Mouse (Mus musculus): ENCODE data around the gene Tas2r118. TPM values are rescaled to one million over a fixed set of nuclear protein-coding genes. Genes with fewer than 3 reads are reported as not detected.

Tas2r118 gene
- polyA plus RNA-seq, 1 experiment from 2014 or later: not detected

DNA sequence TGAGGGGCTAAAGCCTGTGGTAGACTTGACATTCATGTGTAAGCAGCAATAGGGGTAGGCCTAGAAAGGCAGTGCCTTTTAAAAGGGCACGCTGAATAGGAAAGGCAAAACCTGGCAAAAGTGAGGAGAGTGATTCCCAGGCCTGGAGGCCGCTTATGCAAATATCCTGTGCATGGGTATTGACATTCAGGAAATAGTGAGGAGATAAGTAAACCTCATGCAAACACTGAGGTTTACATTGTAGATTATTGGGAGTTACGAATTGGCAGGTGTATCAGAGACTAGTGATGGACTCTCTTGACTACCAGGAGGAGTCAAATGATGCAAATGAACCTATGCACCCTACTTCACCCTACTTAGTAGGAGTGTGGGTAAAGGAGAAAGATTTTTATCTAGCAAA lies 3.9 kb downstream of the Tas2r118 start:
- Histone ChIP-seq H3K27ac (ENCODE audit: low read depth, low read length) (no peak overlapping the region), H3K9ac (ENCODE audit: low read depth, low read length) (no peak overlapping the region), H3K4me3 (ENCODE audit: low read depth, low read length) (no peak overlapping the region), H3K27me3 (replicated peaks; ENCODE audit: control insufficient read depth, insufficient read depth, low read length) (no peaks in the 10 kb centered on the region), H3K9me3 (ENCODE audit: control insufficient read depth) (no peaks in the 10 kb centered on the region), H3K4me1 (replicated peaks; ENCODE audit: control insufficient read depth, insufficient read depth, low read length) (no peaks in the 10 kb centered on the region), H3K4me2 (replicated peaks; ENCODE audit: low read depth) (no peak overlapping the region), H3K36me3 (ENCODE audit: control insufficient read depth, insufficient read depth) (no peaks in the 10 kb centered on the region)
- ATAC-seq: no peak
- WGBS: 37% methylated on average over 3 of the region's 3 CpGs
- no peak for TF ChIP-seq CTCF (IDR thresholded peaks at IDR 0.05; ENCODE audit: low read depth)

DNA sequence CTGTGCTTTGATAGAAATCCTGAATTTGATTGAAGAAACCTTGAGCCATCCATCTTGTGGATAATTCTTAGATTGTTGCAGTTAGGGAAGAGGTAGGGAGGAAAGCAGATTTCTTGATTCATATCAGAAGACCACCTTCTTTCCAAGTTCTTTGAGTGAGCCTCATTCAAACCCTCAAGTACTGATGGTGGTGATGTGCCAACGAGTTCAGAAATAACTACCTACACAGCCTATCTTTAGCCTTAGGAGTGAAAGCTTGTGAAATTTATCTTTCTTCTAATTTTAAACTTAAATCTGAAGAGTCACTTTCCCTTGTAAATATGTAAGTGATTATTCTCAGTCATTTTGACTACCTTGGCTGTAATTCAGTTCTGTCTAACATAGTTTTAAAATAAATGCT lies 6.1 kb downstream of the Tas2r118 start:
- ATAC-seq: no peak
- no peak overlapping the region for H3K4me2 ChIP-seq (replicated peaks; ENCODE audit: low read depth)
- no peak overlapping the region for H3K4me3 ChIP-seq (ENCODE audit: low read depth, low read length)
- WGBS: 67% methylated on average over 1 of the region's 1 CpGs
- H3K36me3 ChIP-seq (ENCODE audit: control insufficient read depth, insufficient read depth): no peaks in the 10 kb centered on the region
- H3K9me3 ChIP-seq (ENCODE audit: control insufficient read depth): no peaks in the 10 kb centered on the region
- no peak overlapping the region for H3K9ac ChIP-seq (ENCODE audit: low read depth, low read length)
- no peaks in the 10 kb centered on the region for H3K27me3 ChIP-seq (replicated peaks; ENCODE audit: control insufficient read depth, insufficient read depth, low read length)
- no peak for TF ChIP-seq CTCF (IDR thresholded peaks at IDR 0.05; ENCODE audit: low read depth)
- H3K4me1 ChIP-seq (replicated peaks; ENCODE audit: control insufficient read depth, insufficient read depth, low read length): no peaks in the 10 kb centered on the region
- H3K27ac ChIP-seq (ENCODE audit: low read depth, low read length): no peak overlapping the region

GRCm38 (mm10) chr6:23940776-23941175 lies 29.1 kb downstream of the Tas2r118 start:
- Histone ChIP-seq H3K36me3 (ENCODE audit: control insufficient read depth, insufficient read depth) (no peaks in the 10 kb centered on the region), H3K27ac (ENCODE audit: low read depth, low read length) (no peak overlapping the region), H3K9me3 (ENCODE audit: control insufficient read depth) (no peaks in the 10 kb centered on the region), H3K4me1 (replicated peaks; ENCODE audit: control insufficient read depth, insufficient read depth, low read length) (no peaks in the 10 kb centered on the region), H3K27me3 (replicated peaks; ENCODE audit: control insufficient read depth, insufficient read depth, low read length) (no peaks in the 10 kb centered on the region), H3K4me2 (replicated peaks; ENCODE audit: low read depth) (no peak overlapping the region), H3K4me3 (ENCODE audit: low read depth, low read length) (no peak overlapping the region), H3K9ac (ENCODE audit: low read depth, low read length) (no peak overlapping the region)
- no peak for TF ChIP-seq CTCF (IDR thresholded peaks at IDR 0.05; ENCODE audit: low read depth)
- no peak for ATAC-seq
- 59% methylated on average over 1 of the region's 1 CpGs for WGBS

GRCm38 (mm10) chr6:23938575-23939488 lies 31.0 kb downstream of the Tas2r118 start:
- Histone ChIP-seq H3K9me3 (ENCODE audit: control insufficient read depth) (no peaks in the 10 kb centered on the region), H3K9ac (ENCODE audit: low read depth, low read length) (no peak overlapping the region), H3K27me3 (replicated peaks; ENCODE audit: control insufficient read depth, insufficient read depth, low read length) (no peaks in the 10 kb centered on the region), H3K4me3 (ENCODE audit: low read depth, low read length) (no peak overlapping the region), H3K4me1 (replicated peaks; ENCODE audit: control insufficient read depth, insufficient read depth, low read length) (no peaks in the 10 kb centered on the region), H3K27ac (ENCODE audit: low read depth, low read length) (peak overlapping the region; percentile 75), H3K4me2 (replicated peaks; ENCODE audit: low read depth) (no peak overlapping the region), H3K36me3 (ENCODE audit: control insufficient read depth, insufficient read depth) (no peaks in the 10 kb centered on the region)
- peak; percentile 98 for ATAC-seq
- WGBS: 55% methylated on average over 2 of the region's 2 CpGs
- TF ChIP-seq CTCF (IDR thresholded peaks at IDR 0.05; ENCODE audit: low read depth): no peak

GRCm38 (mm10) chr6:23936414-23936813 lies 33.4 kb downstream of the Tas2r118 start:
- 70% methylated on average over 4 of the region's 4 CpGs for WGBS
- H3K4me3 ChIP-seq (ENCODE audit: low read depth, low read length): no peak overlapping the region
- H3K4me2 ChIP-seq (replicated peaks; ENCODE audit: low read depth): no peak overlapping the region
- ATAC-seq: no peak
- no peak for TF ChIP-seq CTCF (IDR thresholded peaks at IDR 0.05; ENCODE audit: low read depth)
- H3K27ac ChIP-seq (ENCODE audit: low read depth, low read length): no peak overlapping the region
- H3K9me3 ChIP-seq (ENCODE audit: control insufficient read depth): no peaks in the 10 kb centered on the region
- no peaks in the 10 kb centered on the region for H3K27me3 ChIP-seq (replicated peaks; ENCODE audit: control insufficient read depth, insufficient read depth, low read length)
- H3K36me3 ChIP-seq (ENCODE audit: control insufficient read depth, insufficient read depth): no peaks in the 10 kb centered on the region
- H3K4me1 ChIP-seq (replicated peaks; ENCODE audit: control insufficient read depth, insufficient read depth, low read length): no peaks in the 10 kb centered on the region
- no peak overlapping the region for H3K9ac ChIP-seq (ENCODE audit: low read depth, low read length)

DNA sequence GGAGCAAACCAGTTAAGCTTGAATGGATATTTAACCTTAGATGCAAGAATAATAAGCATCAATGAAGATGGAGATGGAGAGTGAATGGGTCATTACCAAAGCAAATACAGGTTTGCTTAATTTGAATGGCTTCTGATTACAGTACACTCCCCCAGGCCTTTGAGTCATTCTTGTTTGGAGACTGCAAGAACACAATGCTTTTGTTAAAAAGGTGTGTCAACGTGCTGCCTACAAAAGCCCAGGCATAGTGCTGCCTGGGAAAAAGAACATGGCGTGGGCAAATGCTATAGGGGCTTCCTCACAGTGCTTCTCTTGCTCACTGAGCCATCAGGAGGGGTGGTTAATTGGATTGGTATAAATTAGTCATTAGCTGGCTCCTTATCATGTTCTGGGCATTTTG lies 46.1 kb downstream of the Tas2r118 start:
- Histone ChIP-seq H3K9ac (ENCODE audit: low read depth, low read length) (no peak overlapping the region), H3K4me1 (replicated peaks; ENCODE audit: control insufficient read depth, insufficient read depth, low read length) (no peaks in the 10 kb centered on the region), H3K4me2 (replicated peaks; ENCODE audit: low read depth) (no peak overlapping the region), H3K27ac (ENCODE audit: low read depth, low read length) (no peak overlapping the region), H3K9me3 (ENCODE audit: control insufficient read depth) (no peaks in the 10 kb centered on the region), H3K27me3 (replicated peaks; ENCODE audit: control insufficient read depth, insufficient read depth, low read length) (no peaks in the 10 kb centered on the region), H3K4me3 (ENCODE audit: low read depth, low read length) (no peak overlapping the region), H3K36me3 (ENCODE audit: control insufficient read depth, insufficient read depth) (no peaks in the 10 kb centered on the region)
- TF ChIP-seq CTCF (IDR thresholded peaks at IDR 0.05; ENCODE audit: low read depth): no peak
- 45% methylated on average over 2 of the region's 2 CpGs for WGBS
- no peak for ATAC-seq

Other genes with a start within 250 kb of the Tas2r118 start
- 1.3 and 1.6 TPM in 2 replicates for gene Cadps2, start 130.6 kb downstream of the Tas2r118 start, polyA plus RNA-seq (2015; fragmentation: Nextera tagmentation; extraction: Ambion mirVana)
- 0.26 and 0.57 TPM in 2 replicates for gene Slc13a1, start 198.0 kb upstream of the Tas2r118 start, polyA plus RNA-seq (2015; fragmentation: Nextera tagmentation; extraction: Ambion mirVana)